ENCODE assay signal across 8 mouse cellular contexts in genomic region chr14:26067325-26067633, GRCm38 (mm10). TPM values are rescaled to one million over a fixed set of nuclear protein-coding genes. Genes with fewer than 3 reads are reported as not detected.
A peak's percentile ranks its signal among the peaks of the same experiment; 100 is the strongest.
DNase-seq lines count a peak whose midpoint lies in the region; ATAC-seq and TF ChIP-seq lines count a peak whose summit lies in the region.
"Not testable (repeated sequence)": the region's sequence is repeated elsewhere in the genome, so short reads cannot be mapped to it uniquely, and the experiment has no call there.

Tmem254c (minus strand) TSS chr14:26067355.

- WGBS in forebrain, embryonic 11.5 days, result no CpG with 5 or more reads among the region's 10 CpGs
- WGBS in heart, embryonic 14.5 days, result no CpG with 5 or more reads among the region's 10 CpGs
- no CpG with 5 or more reads among the region's 10 CpGs for WGBS in intestine, embryonic 14.5 days
- WGBS in liver, embryonic 14.5 days (ENCODE audit: insufficient replicate concordance), result no CpG with 5 or more reads among the region's 10 CpGs
- WGBS in midbrain, embryonic 14.5 days, result no CpG with 5 or more reads among the region's 10 CpGs

- not testable (repeated sequence) for H3K4me1 ChIP-seq in forebrain, embryonic 11.5 days (replicated peaks; ENCODE audit: control insufficient read depth, insufficient read depth, low read length); heart, embryonic 14.5 days (ENCODE audit: control insufficient read depth in 2 of 2, insufficient read depth in 2 of 2, low read length in 2 of 2); intestine, embryonic 14.5 days (replicated peaks; ENCODE audit: control insufficient read depth, insufficient read depth, low read length); liver, embryonic 14.5 days (replicated peaks; ENCODE audit: control insufficient read depth in 2 of 2, insufficient read depth in 2 of 2, low read length in 1 of 2); midbrain, embryonic 14.5 days (ENCODE audit: control insufficient read depth, insufficient read depth, low read length)

- H3K4me2 ChIP-seq in forebrain, embryonic 11.5 days (ENCODE audit: low read depth, low read length, severe bottlenecking); heart, embryonic 14.5 days (ENCODE audit: low read length); intestine, embryonic 14.5 days (ENCODE audit: low read length); liver, embryonic 14.5 days (ENCODE audit: low read depth); midbrain, embryonic 14.5 days (ENCODE audit: low read length): not testable (repeated sequence)

- H3K9me3 ChIP-seq in forebrain, embryonic 11.5 days (ENCODE audit: control insufficient read depth, low read length); heart, embryonic 14.5 days (ENCODE audit: control insufficient read depth, low read length); intestine, embryonic 14.5 days (ENCODE audit: control insufficient read depth, low read length); liver, embryonic 14.5 days (ENCODE audit: control insufficient read depth, low read length); midbrain, embryonic 14.5 days (ENCODE audit: control insufficient read depth, low read length): not testable (repeated sequence)

- intact Hi-C loops in left cerebral cortex, adult 2 months (cut with DNase I), result not testable (repeated sequence)

- not testable (repeated sequence) for TF ChIP-seq CTCF in left cerebral cortex, adult 2 months (IDR thresholded peaks at IDR 0.05); liver, embryonic 14.5 days (IDR thresholded peaks at IDR 0.05; ENCODE audit: low read depth)

- H3K36me3 ChIP-seq in forebrain, embryonic 11.5 days (ENCODE audit: control insufficient read depth, insufficient read depth, low read length); heart, embryonic 14.5 days (ENCODE audit: control insufficient read depth, insufficient read depth, low read length); intestine, embryonic 14.5 days (ENCODE audit: control insufficient read depth, insufficient read depth, low read length); liver, embryonic 14.5 days (replicated peaks; ENCODE audit: control insufficient read depth, insufficient read depth, low read depth); midbrain, embryonic 14.5 days (ENCODE audit: control insufficient read depth, insufficient read depth, low read length): not testable (repeated sequence)

- not testable (repeated sequence) for H3K27me3 ChIP-seq in forebrain, embryonic 11.5 days (ENCODE audit: control insufficient read depth, insufficient read depth, low read length); heart, embryonic 14.5 days (ENCODE audit: control insufficient read depth, insufficient read depth, low read length); intestine, embryonic 14.5 days (replicated peaks; ENCODE audit: control insufficient read depth, insufficient read depth, low read length); liver, embryonic 14.5 days (ENCODE audit: control insufficient read depth, insufficient read depth, low read length); midbrain, embryonic 14.5 days (ENCODE audit: control insufficient read depth, insufficient read depth, low read length)

- DNase-seq in adrenal gland, postnatal 10 days; forebrain, embryonic 11.5 days (ENCODE audit: low spot score); intestine, embryonic 14.5 days (ENCODE audit: low spot score); left cerebral cortex, adult 2 months (ENCODE audit: extremely low spot score in 1 of 2, low spot score in 2 of 2); liver, embryonic 14.5 days (ENCODE audit: low read depth in 3 of 3, low spot score in 3 of 3); midbrain, embryonic 14.5 days; thymus, postnatal 0 days (ENCODE audit: low spot score): not testable (repeated sequence)

- TF ChIP-seq EP300 in liver, embryonic 14.5 days (IDR thresholded peaks at IDR 0.05; ENCODE audit: low read depth), result not testable (repeated sequence)

- H3K9ac ChIP-seq in forebrain, embryonic 11.5 days (ENCODE audit: low read length); heart, embryonic 14.5 days (ENCODE audit: low read length); intestine, embryonic 14.5 days (ENCODE audit: low read length); liver, embryonic 14.5 days (replicated peaks); midbrain, embryonic 14.5 days (replicated peaks; ENCODE audit: low read length): not testable (repeated sequence)

- not testable (repeated sequence) for H3K4me3 ChIP-seq in forebrain, embryonic 11.5 days (ENCODE audit: low read depth, low read length); heart, embryonic 14.5 days (ENCODE audit: control insufficient read depth in 1 of 2, insufficient read depth in 1 of 2, low read depth in 1 of 2, low read length in 2 of 2); intestine, embryonic 14.5 days (ENCODE audit: low read depth, low read length); left cerebral cortex, adult 2 months; liver, embryonic 14.5 days (ENCODE audit: insufficient read depth in 1 of 2, low read depth in 2 of 2, low read length in 2 of 2); midbrain, embryonic 14.5 days (replicated peaks; ENCODE audit: low read depth, low read length)

- not testable (repeated sequence) for H3K27ac ChIP-seq in forebrain, embryonic 11.5 days (ENCODE audit: low read depth, low read length); heart, embryonic 14.5 days (replicated peaks in 1 of 2; ENCODE audit: control insufficient read depth in 1 of 2, insufficient read depth in 1 of 2, low read depth in 2 of 2, low read length in 2 of 2); intestine, embryonic 14.5 days (ENCODE audit: low read depth); left cerebral cortex, adult 2 months; liver, embryonic 14.5 days; midbrain, embryonic 14.5 days (replicated peaks; ENCODE audit: low read depth, low read length)

- not testable (repeated sequence) for ATAC-seq in forebrain, embryonic 11.5 days (replicated peaks; ENCODE audit: low FRiP score)
- ATAC-seq in heart, embryonic 14.5 days (ENCODE audit: insufficient number of reproducible peaks, insufficient read depth, low FRiP score, low read depth), result peak; percentile 64; the same call in 1 of the 2 replicates
- ATAC-seq in intestine, embryonic 14.5 days (replicated peaks; ENCODE audit: low FRiP score, low TSS enrichment, low read depth), result peak; percentile 91
- ATAC-seq in liver, embryonic 14.5 days (ENCODE audit: insufficient read depth), result peak; percentile 86
- ATAC-seq in midbrain, embryonic 14.5 days (ENCODE audit: low FRiP score, low TSS enrichment), result peak; percentile 76; the same call in 1 of the 2 replicates

RNA-seq across cellular contexts. Expression of gene Tmem254c, which starts in this region (rescaled TPM):
- total RNA-seq in adrenal gland, postnatal 10 days (2021), result 10 to 100 TPM; 16.1 to 28.1 TPM
- polyA plus RNA-seq in forebrain, embryonic 11.5 days (2014; fragmentation: Nextera tagmentation; extraction: Ambion mirVana), result 17.6 and 25.4 TPM in 2 replicates
- 28.1 and 29.2 TPM in 2 replicates for polyA plus RNA-seq in heart, embryonic 14.5 days (2014; fragmentation: Nextera tagmentation; extraction: Ambion mirVana)
- 60.1 and 70.8 TPM in 2 replicates for polyA plus RNA-seq in intestine, embryonic 14.5 days (2014; fragmentation: Nextera tagmentation; extraction: Ambion mirVana)
- 10 to 100 TPM; 25.2 to 29.9 TPM for total RNA-seq in left cerebral cortex, adult 2 months (2021)
- 5.0 and 6.0 TPM in 2 replicates for polyA plus RNA-seq in liver, embryonic 14.5 days (2012; rRNA removed)
- 12.3 and 13.8 TPM in 2 replicates for polyA plus RNA-seq in liver, embryonic 14.5 days (2014; fragmentation: Nextera tagmentation; extraction: Ambion mirVana)
- polyA plus RNA-seq in midbrain, embryonic 14.5 days (2014; fragmentation: Nextera tagmentation; extraction: Ambion mirVana), result 18.3 and 29.7 TPM in 2 replicates
- 26.7 and 29.1 TPM in 2 replicates for polyA plus RNA-seq in thymus, postnatal 0 days (2015; fragmentation: Nextera tagmentation; extraction: Ambion mirVana)
